Mouse (Mus musculus) brain, adult 2 months (tissue): ENCODE data around the gene Ctsw.

Experiments used
- DNase-seq: peaks from one replicate; pipeline ENCODE4 v3.0.0; 2011; ENCODE audit warnings: low read depth, low spot score

Ctsw gene

GRCm38 (mm10) chr19:5463212-5463611 is 5.1 kb downstream of the Ctsw start:
- DNase-seq, result no peak

- DNase-seq, result peak; percentile 0
These were observed 6.9 kb downstream of the Ctsw start for GRCm38 (mm10) chr19:5461411-5461810.

GRCm38 (mm10) chr19:5460465-5460911 is 7.8 kb downstream of the Ctsw start, which contains the start of gene Fibp:
Fibp (plus strand) TSS chr19:5460615.
- DNase-seq, result peak; percentile 95

- peak; percentile 51 for DNase-seq
These were observed 8.4 kb downstream of the Ctsw start for GRCm38 (mm10) chr19:5459896-5460295.

GRCm38 (mm10) chr19:5459019-5459418 is 9.3 kb downstream of the Ctsw start:
- DNase-seq, result peak; percentile 88

DNA sequence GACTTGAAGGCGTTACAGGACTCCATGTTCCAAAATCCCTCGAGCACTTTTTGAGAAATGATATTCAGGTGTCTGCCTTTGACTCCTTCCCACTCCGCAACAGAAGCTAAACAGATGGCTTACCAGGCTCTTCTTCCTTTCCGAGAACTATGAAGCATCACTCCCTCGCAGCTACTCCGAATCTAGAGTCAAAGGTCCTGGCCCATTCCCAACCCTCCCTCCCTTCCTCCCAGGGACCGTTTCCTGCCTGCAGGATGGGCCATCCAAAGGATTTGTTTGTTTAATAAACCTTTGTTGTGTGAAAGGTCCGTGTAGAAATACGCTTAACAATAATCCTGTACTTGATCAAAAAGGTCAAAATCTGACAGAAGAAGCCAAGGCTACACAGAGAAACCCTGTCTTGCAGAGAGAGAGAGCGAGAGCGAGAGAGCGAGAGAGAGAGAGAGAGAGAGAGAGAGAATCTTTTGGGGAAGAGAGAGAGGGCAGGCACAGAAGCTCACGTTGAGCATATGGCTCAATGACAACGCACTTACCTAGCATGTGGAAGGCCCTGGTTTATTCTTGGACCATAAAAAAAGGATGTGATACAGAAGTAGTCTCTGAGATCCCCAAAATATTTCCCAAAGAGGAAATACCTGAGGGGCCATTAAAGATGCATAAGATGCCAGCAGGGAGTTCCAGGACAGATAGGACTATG is 10.4 kb downstream of the Ctsw start, which contains the start of gene Ccdc85b:
Gene Ccdc85b, minus strand, starts transcription at position 149 of the 697 bp plus-strand sequence.
- DNase-seq, result peak; percentile 52

DNA sequence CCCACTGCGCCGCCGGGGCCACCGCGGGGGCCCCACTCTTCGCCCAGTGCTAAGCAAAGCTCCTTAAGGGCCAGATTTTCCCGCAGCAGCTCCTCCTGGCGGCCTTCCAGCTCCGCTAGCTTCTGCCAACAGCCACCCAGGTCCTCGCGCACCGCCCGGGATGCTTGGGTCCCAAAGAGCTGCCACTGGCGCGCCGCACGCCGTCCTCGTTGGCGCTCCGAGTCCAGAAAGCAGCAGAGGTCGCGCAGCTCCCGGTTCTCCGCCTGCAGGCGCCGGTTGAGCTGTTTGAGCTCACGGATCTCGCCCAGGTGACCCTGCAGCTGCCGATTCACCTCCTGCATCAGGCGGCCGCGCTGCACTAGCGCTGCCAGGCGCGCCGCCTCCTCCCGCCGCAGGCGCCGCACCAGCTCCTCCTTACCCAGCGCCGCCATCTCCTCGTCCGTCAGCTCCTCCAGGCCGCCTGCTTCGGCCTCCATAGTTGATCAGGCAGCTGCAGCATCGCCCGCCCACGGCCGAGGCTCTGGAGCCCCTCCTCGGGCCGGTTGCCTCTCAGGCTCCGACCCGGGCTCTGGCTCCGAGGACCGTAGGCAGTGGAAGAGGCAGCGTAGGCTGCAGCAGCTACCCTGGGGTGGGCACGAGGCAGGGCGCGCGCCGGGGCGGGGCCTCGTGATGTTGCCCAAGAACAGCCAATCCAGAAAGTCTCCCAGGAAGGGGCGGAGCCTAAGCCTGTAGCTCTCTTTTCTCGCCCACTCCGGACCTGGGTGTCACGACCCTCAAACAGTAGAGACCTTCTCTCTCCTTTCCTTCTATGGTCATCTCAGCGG is 11.2 kb downstream of the Ctsw start:
- DNase-seq, result peak; percentile 98

GRCm38 (mm10) chr19:5456241-5456921 is 11.9 kb downstream of the Ctsw start:
- peak; percentile 31 for DNase-seq

DNA sequence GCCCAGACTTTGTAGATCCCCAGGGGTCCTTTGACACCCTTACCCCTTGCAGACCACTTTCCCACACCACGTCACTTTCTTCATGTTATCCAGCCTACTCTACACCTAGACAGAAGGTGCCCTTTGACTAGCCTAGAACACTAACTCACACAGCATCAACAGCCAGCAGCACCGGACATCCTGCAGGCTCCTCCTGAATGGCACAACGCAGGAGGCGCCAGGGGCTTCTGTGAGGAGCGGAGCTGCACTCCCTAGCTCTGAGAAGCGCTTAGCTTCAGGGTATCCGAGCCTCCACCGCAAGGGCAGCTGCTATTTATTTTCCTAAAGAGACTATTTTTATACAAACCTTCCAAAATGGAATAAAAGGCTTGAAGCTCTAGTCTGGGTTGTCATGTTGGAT is 12.7 kb downstream of the Ctsw start:
- DNase-seq, result peak; percentile 31

DNA sequence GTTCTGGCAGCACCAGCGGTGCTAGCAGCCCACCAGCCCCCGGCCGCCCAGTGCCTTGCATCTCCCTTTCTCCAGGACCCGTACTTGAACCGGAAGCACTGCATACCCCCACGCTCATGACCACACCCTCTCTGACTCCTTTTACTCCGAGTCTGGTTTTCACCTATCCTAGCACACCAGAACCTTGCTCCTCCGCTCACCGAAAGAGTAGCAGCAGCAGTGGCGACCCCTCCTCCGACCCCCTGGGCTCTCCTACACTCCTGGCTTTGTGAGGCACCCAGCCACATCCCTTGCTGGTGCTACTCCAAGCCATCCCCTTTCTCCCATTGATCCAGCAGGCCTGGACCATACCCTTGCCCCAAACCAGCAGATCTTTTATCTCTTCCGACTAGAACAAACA is 13.3 kb downstream of the Ctsw start:
- peak; percentile 7 for DNase-seq

- DNase-seq, result no peak
These were observed 16.5 kb downstream of the Ctsw start for GRCm38 (mm10) chr19:5451766-5452165.

GRCm38 (mm10) chr19:5449673-5450072 is 18.6 kb downstream of the Ctsw start:
- DNase-seq, result no peak

- no peak for DNase-seq
These were observed 19.8 kb downstream of the Ctsw start for GRCm38 (mm10) chr19:5448354-5449150.

DNA sequence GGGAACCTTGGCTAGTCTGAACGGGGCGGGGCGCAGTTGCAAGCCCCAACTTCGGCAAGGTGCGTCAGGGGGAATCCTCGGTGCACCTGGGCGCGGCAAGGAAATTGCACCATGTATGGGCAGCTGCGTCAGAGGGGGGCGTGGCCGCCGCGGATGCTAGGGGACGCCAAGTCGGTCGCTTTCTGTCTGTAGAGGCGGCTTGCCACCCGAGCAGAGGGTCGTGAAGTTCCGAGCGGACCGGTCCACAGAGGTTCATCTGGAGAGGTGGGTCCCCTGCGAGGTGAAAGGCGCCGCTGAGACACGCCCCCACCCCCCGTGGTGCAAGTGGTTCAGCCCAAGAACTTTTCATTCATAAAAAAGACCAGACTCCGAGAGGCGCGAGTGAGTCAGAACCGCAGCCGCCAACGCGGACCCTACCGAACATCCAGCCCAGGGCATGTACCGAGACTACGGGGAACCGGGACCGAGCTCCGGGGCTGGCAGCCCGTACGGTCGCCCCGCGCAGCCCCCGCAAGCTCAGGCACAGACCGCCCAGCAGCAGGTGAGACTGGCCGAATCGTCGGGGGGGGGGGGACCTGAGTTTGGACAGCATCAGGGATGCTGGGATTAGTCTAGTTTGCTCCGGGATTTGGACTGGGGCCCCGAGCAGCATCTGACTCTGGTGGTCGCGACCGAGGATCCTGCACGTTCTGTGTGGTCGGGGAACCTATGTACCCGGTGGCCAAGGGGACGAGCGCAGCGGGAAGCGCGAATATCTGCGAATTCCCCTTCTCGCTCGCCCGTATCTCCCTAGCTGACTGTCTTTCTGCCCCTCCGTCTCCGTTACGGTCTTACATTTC is 20.6 kb downstream of the Ctsw start, which contains the start of gene Fosl1:
Gene Fosl1, plus strand, starts transcription at position 33 of the 839 bp plus-strand sequence.
- peak; percentile 77 for DNase-seq

DNA sequence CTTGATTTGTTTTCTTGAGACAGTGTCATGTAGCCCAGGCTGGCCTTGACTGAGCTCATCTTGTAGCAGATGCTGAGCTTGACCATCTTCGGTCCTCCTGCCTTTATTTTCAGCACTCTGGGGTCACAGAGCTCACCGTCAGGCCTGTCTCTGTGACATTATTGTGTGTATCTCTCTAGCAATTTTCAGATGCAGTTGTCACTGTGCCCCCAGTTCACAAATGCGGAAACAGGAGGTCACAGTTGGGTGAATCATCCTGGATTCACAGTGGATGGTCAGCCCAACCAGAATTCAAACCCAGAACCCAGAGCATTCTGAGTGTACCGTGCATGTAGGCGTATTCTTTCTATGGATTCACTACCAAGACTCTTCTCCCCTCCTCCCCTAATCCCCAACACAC is 22.6 kb downstream of the Ctsw start:
- DNase-seq, result no peak

DNA sequence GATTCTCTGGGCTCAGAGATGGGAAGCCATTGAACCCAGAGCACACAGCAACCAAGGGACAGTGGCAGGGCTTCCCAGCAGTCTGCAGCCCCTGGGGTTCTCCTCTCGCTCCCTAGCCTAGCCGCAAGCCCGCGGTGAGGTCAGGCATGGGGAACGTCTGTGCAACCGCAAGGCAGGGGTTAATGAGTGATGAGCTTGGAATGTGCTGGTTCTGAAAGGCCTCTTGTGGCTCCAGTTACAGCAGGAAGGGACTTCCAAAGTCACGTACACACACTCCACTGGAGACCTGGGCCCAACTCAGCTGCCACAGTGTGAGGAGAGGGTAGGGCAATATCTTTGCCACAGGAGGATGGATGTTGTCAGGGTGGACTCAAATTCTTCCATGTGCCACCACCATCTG is 23.4 kb downstream of the Ctsw start:
- DNase-seq, result no peak

DNA sequence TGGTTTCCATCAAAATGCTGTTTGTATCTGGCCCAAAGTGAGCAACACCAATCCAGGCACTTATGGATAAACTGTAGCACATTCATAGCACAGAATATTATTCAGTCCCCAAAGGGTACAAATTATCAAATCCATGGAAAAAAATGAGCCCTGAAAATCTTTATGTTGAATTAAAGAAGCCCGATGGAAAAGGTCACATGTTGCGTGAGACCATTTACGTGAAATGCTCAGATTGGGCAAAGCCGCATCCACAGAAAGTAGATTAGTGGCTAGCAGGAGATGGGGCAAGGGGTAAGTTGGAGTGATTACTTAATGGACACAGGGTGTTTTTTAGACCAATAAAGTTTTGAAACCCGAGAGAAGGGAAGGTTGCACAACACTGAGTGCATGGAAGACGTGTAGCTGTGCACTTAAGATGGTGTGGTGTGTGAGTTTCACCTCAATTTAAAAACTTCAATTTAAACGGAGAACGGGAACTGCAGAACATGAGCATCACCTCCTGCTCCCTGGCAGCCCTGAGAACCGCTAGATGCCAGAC is 23.9 kb downstream of the Ctsw start:
- no peak for DNase-seq

DNA sequence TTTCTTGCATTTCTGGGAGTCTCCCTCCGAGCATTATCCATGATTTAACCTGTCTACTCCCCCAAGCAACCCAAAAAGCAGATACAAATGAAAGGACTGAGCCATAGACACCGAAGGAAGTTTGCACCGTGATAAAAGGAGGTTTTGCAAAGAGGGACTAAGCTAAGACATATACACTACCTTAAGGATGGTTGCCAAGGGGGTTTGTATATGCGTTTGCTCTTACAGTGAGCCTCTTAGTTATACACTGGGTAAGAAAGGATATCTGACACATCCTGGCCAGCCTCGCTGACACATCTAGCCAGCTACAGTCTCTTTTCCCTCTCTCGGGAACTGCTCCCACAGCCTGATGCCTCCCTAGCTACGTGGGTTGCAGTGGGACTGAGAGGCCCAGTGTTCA is 34.4 kb downstream of the Ctsw start:
- no peak for DNase-seq

DNA sequence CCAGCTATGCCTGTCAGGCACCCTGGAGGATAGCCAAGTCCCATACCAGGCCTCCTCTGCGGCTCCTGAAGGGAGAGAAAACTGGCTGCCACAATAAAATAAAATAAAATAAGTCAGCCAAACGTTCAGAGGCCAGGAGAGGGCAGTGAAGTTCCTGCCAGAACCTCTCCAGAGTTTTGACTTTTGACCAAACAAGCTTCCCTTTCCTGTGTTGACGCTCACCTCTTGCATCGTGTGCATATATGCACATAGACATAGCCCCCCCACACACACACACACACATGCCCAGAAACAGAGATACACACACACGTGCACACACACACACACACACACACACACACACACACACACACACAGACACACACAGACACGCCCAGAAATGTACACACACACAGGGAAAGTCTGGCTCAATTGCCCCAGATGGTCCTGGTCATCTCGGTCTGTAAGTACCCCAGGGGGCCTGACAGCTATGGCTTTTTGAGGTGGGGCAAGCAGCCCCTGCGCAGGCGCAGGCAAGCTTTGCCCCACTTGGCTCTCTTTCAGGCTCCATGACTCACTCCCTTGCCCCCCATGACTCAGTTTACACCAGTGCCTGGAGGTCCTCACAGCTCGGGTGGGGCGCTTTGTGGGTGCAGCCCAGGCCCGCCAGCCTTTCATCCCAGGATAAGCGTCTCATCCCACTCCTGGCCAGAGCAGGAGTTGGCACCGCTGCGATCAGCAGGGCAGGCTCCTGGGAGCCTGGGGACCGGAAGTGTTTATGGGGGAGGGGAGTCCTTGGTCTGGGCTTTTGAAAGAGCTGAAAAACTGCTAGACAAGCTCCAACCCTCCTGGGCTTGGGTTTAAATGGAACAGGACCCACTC is 35.1 kb downstream of the Ctsw start:
- DNase-seq, result peak; percentile 67
